Mouse (Mus musculus) liver, embryonic 11.5 days (tissue): ENCODE measurements around the gene Rexo1. TPM values are rescaled to one million over a fixed set of nuclear protein-coding genes. Genes with fewer than 3 reads are reported as not detected.

Source experiments
- ATAC-seq: fragments of 200-750 bp; cut with Nextera tagmentation; replicated peaks from 2 replicates; pipeline ENCODE4 v1.8.0; 2017; ENCODE audit warnings: moderate number of reproducible peaks, mild to moderate bottlenecking, moderate TSS enrichment, moderate library complexity; ENCODE audit not compliant: low FRiP score
- DNase-seq: peaks from one replicate; pipeline ENCODE4 v3.0.0-alpha.2; 2017; ENCODE audit warnings: low spot score
- H3K27ac ChIP-seq: fragments of 300-500 bp; sonication (generic); 2 replicates; pipeline ENCODE4 v1.5.1; 2014; ENCODE audit warnings: mild to moderate bottlenecking, low read depth, low read length, control low read depth
- H3K27me3 ChIP-seq: fragments of 300-500 bp; sonication (generic); replicated peaks from 2 replicates; pipeline ENCODE4 v1.6.1; 2014; ENCODE audit warnings: low read length, mixed read lengths; ENCODE audit not compliant: control insufficient read depth, insufficient read depth
- H3K36me3 ChIP-seq: fragments of 300-500 bp; sonication (generic); 2 replicates; pipeline ENCODE4 v1.6.1; 2014; ENCODE audit warnings: mild to moderate bottlenecking, low read length, moderate library complexity, mixed read lengths; ENCODE audit not compliant: control insufficient read depth, insufficient read depth
- H3K4me1 ChIP-seq: fragments of 300-500 bp; sonication (generic); replicated peaks from 2 replicates; pipeline ENCODE4 v1.6.1; 2014; ENCODE audit warnings: low read length, mixed read lengths; ENCODE audit not compliant: control insufficient read depth, insufficient read depth
- H3K4me2 ChIP-seq: fragments of 300-500 bp; sonication (generic); 2 replicates; pipeline ENCODE4 v1.6.1; 2014; ENCODE audit warnings: mild to moderate bottlenecking, control low read depth, moderate library complexity
- H3K4me3 ChIP-seq: fragments of 300-500 bp; sonication (generic); 2 replicates; pipeline ENCODE4 v1.5.1; 2014; ENCODE audit warnings: low read depth, low read length, control low read depth
- H3K9ac ChIP-seq: fragments of 300-500 bp; sonication (generic); 2 replicates; pipeline ENCODE4 v1.6.1; 2014; ENCODE audit warnings: low read depth, low read length, control low read depth
- H3K9me3 ChIP-seq: fragments of 300-500 bp; sonication (generic); 2 replicates; pipeline ENCODE4 v1.6.1; 2016; ENCODE audit warnings: low read length, inconsistent platforms, mixed read lengths; ENCODE audit not compliant: control insufficient read depth
- WGBS: fragments of 180-500 bp; shearing (Covaris S2); extraction: QIAGEN DNeasy Blood & Tissue Kit; methylation state at CpG from one replicate; pipeline ENCODE4 v1.1.7; 2014; 5-methylcytosine and 5-hydroxymethylcytosine counted together
- polyA plus RNA-seq: library from polyadenylated mRNA; unstranded; fragments of >200 nt; fragmentation: Nextera tagmentation; extraction: Ambion mirVana; gene quantifications from 2 replicates; pipeline ENCODE4 v1.2.1, GENCODE M21; 2014

Gene Rexo1
- polyA plus RNA-seq, 1 experiment from 2014 or later, result 33.4 TPM

- H3K4me2 ChIP-seq, result peak overlapping the region; percentile 19
- DNase-seq (no peak), ATAC-seq (no peak)
- H3K27ac ChIP-seq, result peak overlapping the region; percentile 13
- H3K27me3 ChIP-seq, result no peaks in the 10 kb centered on the region
- H3K9me3 ChIP-seq, result no peaks in the 10 kb centered on the region
- WGBS, result 93% methylated on average over 48 of the region's 51 CpGs
- H3K4me1 ChIP-seq, result peaks cover 26% of the 10 kb centered on the region
- H3K36me3 ChIP-seq, result peaks cover 11% of the 10 kb centered on the region
- H3K9ac ChIP-seq, result 0 out of 2 replicates have a peak overlapping the region, but pooled peaks have one; percentile 6
- H3K4me3 ChIP-seq, result no peak overlapping the region
These were observed 25.3 kb upstream of the Rexo1 start for GRCm38 (mm10) chr10:80586407-80587304.

- Histone ChIP-seq H3K9ac (0 out of 2 replicates have a peak overlapping the region, but pooled peaks have one; percentile 25), H3K36me3 (peaks cover 11% of the 10 kb centered on the region), H3K27ac (no peak overlapping the region), H3K4me2 (peak overlapping the region; percentile 7; the same call in 1 of the 2 replicates), H3K9me3 (no peaks in the 10 kb centered on the region), H3K4me1 (peaks cover 22% of the 10 kb centered on the region), H3K27me3 (no peaks in the 10 kb centered on the region), H3K4me3 (no peak overlapping the region)
- 94% methylated on average over 8 of the region's 8 CpGs for WGBS
- DNase-seq (no peak), ATAC-seq (no peak)
These were observed 24.2 kb upstream of the Rexo1 start for GRCm38 (mm10) chr10:80585581-80585980.

- Histone ChIP-seq H3K4me3 (no peak overlapping the region), H3K27ac (peak overlapping the region; percentile 48; the same call in 1 of the 2 replicates), H3K4me2 (0 out of 2 replicates have a peak overlapping the region, but pooled peaks have one; percentile 3), H3K9ac (0 out of 2 replicates have a peak overlapping the region, but pooled peaks have one; percentile 25), H3K27me3 (no peaks in the 10 kb centered on the region), H3K9me3 (no peaks in the 10 kb centered on the region), H3K4me1 (peaks cover 22% of the 10 kb centered on the region), H3K36me3 (peaks cover 11% of the 10 kb centered on the region)
- 74% methylated on average over 12 of the region's 12 CpGs for WGBS
- ATAC-seq (no peak), DNase-seq (no peak)
These were observed 23.5 kb upstream of the Rexo1 start for GRCm38 (mm10) chr10:80584642-80585552.

GRCm38 (mm10) chr10:80584045-80584488 is 22.7 kb upstream of the Rexo1 start:
- peak; percentile 24; the same call in 1 of the 2 replicates for ATAC-seq
- WGBS, result 72% methylated on average over 12 of the region's 12 CpGs
- peaks cover 11% of the 10 kb centered on the region for H3K36me3 ChIP-seq
- 0 out of 2 replicates have a peak overlapping the region, but pooled peaks have one; percentile 48 for H3K27ac ChIP-seq
- no peak overlapping the region for H3K4me3 ChIP-seq
- peaks cover 24% of the 10 kb centered on the region for H3K4me1 ChIP-seq
- no peaks in the 10 kb centered on the region for H3K9me3 ChIP-seq
- DNase-seq, result no peak
- no peaks in the 10 kb centered on the region for H3K27me3 ChIP-seq
- H3K9ac ChIP-seq, result no peak overlapping the region
- peak overlapping the region; percentile 3; the same call in 1 of the 2 replicates for H3K4me2 ChIP-seq

GRCm38 (mm10) chr10:80583047-80583446 is 21.7 kb upstream of the Rexo1 start:
- Histone ChIP-seq H3K4me3 (no peak overlapping the region), H3K4me2 (no peak overlapping the region), H3K4me1 (peaks cover 17% of the 10 kb centered on the region), H3K9me3 (no peaks in the 10 kb centered on the region), H3K9ac (no peak overlapping the region), H3K27me3 (no peaks in the 10 kb centered on the region), H3K36me3 (peaks cover 11% of the 10 kb centered on the region), H3K27ac (no peak overlapping the region)
- ATAC-seq (no peak), DNase-seq (no peak)
- 82% methylated on average over 5 of the region's 5 CpGs for WGBS

- ATAC-seq (peak; percentile 48), DNase-seq (no peak)
- Histone ChIP-seq H3K4me1 (peaks cover 33% of the 10 kb centered on the region), H3K36me3 (peaks cover 7% of the 10 kb centered on the region; the same call in 1 of the 2 replicates), H3K27ac (peak overlapping the region; percentile 95), H3K4me3 (peak overlapping the region; percentile 97), H3K4me2 (peak overlapping the region; percentile 97), H3K9ac (peak overlapping the region; percentile 89), H3K9me3 (no peaks in the 10 kb centered on the region), H3K27me3 (no peaks in the 10 kb centered on the region)
- WGBS, result 8% methylated on average over 8 of the region's 8 CpGs
These were observed 17.6 kb upstream of the Rexo1 start for GRCm38 (mm10) chr10:80578911-80579310.

- Histone ChIP-seq H3K27ac (peak overlapping the region; percentile 95), H3K4me3 (peak overlapping the region; percentile 97), H3K4me2 (peak overlapping the region; percentile 97), H3K27me3 (no peaks in the 10 kb centered on the region), H3K9ac (peak overlapping the region; percentile 89), H3K36me3 (peaks cover under 1% of the 10 kb centered on the region; the same call in 1 of the 2 replicates), H3K4me1 (peaks cover 40% of the 10 kb centered on the region), H3K9me3 (no peaks in the 10 kb centered on the region)
- under 1% methylated on average over 29 of the region's 29 CpGs for WGBS
- DNase-seq (peak; percentile 87), ATAC-seq (peak; percentile 65)
These were observed 16.9 kb upstream of the Rexo1 start for GRCm38 (mm10) chr10:80578131-80578750.
